Mouse (Mus musculus) intestine, embryonic 16.5 days (tissue): ENCODE data around the gene BC017158. TPM values are rescaled to one million over a fixed set of nuclear protein-coding genes. Genes with fewer than 3 reads are reported as not detected.

ENCODE experiments used
- ATAC-seq: fragments of 200-750 bp; cut with Nextera tagmentation; 2 replicates; pipeline ENCODE4 v1.8.0; 2017; ENCODE audit warnings: moderate TSS enrichment, moderate library complexity
- H3K27ac ChIP-seq: fragments of 300-500 bp; sonication (generic); 2 replicates; pipeline ENCODE4 v1.5.1; 2014; ENCODE audit warnings: mild to moderate bottlenecking, low read length
- H3K27me3 ChIP-seq: fragments of 300-500 bp; sonication (generic); replicated peaks from 2 replicates; pipeline ENCODE4 v1.6.1; 2014; ENCODE audit warnings: low read length, control low read depth, mixed read lengths; ENCODE audit not compliant: control insufficient read depth, insufficient read depth
- H3K36me3 ChIP-seq: fragments of 300-500 bp; sonication (generic); 2 replicates; pipeline ENCODE4 v1.6.1; 2014; ENCODE audit warnings: low read length, control low read depth; ENCODE audit not compliant: control insufficient read depth, insufficient read depth
- H3K4me1 ChIP-seq: fragments of 300-500 bp; sonication (generic); 2 replicates; pipeline ENCODE4 v1.6.1; 2014; ENCODE audit warnings: low read length, control low read depth, mixed read lengths; ENCODE audit not compliant: control insufficient read depth, insufficient read depth
- H3K4me2 ChIP-seq: fragments of 300-500 bp; sonication (generic); 2 replicates; pipeline ENCODE4 v1.6.1; 2014; ENCODE audit warnings: low read depth, low read length, control low read depth
- H3K4me3 ChIP-seq: fragments of 300-500 bp; sonication (generic); 2 replicates; pipeline ENCODE4 v1.5.1; 2014; ENCODE audit warnings: mild to moderate bottlenecking, low read length
- H3K9ac ChIP-seq: fragments of 300-500 bp; sonication (generic); 2 replicates; pipeline ENCODE4 v1.6.1; 2014; ENCODE audit warnings: low read depth, low read length
- H3K9me3 ChIP-seq: fragments of 300-500 bp; sonication (generic); 2 replicates; pipeline ENCODE4 v1.6.1; 2016; ENCODE audit warnings: low read length, control low read depth; ENCODE audit not compliant: control insufficient read depth
- WGBS: fragments of 180-500 bp; shearing (Covaris S2); extraction: QIAGEN DNeasy Blood & Tissue Kit; methylation state at CpG from one replicate; pipeline ENCODE4 v1.1.7; 2014; 5-methylcytosine and 5-hydroxymethylcytosine counted together
- polyA plus RNA-seq: library from polyadenylated mRNA; unstranded; fragments of >200 nt; fragmentation: Nextera tagmentation; extraction: Ambion mirVana; gene quantifications from 2 replicates; pipeline ENCODE4 v1.2.1, GENCODE M21; 2015

BC017158 gene
- polyA plus RNA-seq, 1 experiment from 2014 or later: 49.6 TPM

DNA sequence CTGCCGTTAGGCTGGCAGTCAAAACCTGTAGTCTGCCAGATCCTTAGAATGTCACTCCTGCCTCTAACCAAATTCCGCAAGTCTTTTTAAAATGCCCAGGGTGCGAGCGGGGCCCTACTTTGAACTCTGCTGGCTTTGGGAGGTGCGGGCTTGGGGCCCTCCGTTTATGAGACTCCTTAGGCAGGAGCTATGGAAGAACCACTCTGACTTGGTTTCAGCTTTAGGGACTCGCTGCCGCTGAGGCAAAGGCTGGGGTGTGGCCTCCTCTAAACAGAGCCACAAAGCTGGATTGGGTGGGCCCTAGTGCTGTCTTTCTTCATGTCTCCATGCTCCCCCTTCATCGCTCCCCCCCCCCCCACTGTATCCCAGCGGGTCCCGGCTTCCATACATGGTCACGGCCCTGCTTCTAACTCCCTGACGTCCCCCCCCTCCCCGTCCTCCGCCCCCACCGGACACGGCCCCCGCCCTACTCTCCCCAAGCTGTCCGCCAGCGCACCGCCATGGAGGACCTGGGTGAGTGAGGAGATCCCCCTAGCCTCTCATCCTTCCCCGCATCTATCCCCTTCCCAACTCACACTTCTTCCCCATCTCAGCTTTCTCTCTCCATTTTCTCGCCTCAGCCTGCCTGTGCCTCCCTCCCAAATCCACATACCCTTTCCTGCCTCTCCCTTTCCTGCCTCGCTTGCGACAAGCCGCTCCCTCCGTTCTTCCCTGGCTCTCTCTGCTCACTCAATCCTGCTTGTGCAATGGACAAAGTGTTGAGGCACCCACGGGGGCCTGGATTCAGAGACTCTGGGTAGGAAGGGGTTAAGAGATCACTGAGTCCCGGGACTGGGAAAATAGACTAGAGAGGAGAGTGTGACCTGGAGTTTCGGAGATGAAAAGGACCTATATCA is 51.2 kb downstream of the BC017158 start, which contains the start of gene Tgfb1i1:
Gene Tgfb1i1 (plus strand): TSS at position 317 of the 896 bp plus-strand sequence.
- peaks cover 12% of the 10 kb centered on the region; the same call in 1 of the 2 replicates for H3K4me1 ChIP-seq
- H3K4me2 ChIP-seq: peak within 1 kb of the TSS; percentile 63
- no peaks in the 10 kb centered on the region for H3K27me3 ChIP-seq
- 2% methylated on average over 23 of the region's 30 CpGs for WGBS
- peak within 1 kb of the TSS; percentile 97 for H3K27ac ChIP-seq
- H3K9me3 ChIP-seq: no peaks in the 10 kb centered on the region
- peaks cover 6% of the 10 kb centered on the region; the same call in 1 of the 2 replicates for H3K36me3 ChIP-seq
- peak; percentile 83 for ATAC-seq
- H3K9ac ChIP-seq: peak within 1 kb of the TSS; percentile 85
- peak within 1 kb of the TSS; percentile 66 for H3K4me3 ChIP-seq

DNA sequence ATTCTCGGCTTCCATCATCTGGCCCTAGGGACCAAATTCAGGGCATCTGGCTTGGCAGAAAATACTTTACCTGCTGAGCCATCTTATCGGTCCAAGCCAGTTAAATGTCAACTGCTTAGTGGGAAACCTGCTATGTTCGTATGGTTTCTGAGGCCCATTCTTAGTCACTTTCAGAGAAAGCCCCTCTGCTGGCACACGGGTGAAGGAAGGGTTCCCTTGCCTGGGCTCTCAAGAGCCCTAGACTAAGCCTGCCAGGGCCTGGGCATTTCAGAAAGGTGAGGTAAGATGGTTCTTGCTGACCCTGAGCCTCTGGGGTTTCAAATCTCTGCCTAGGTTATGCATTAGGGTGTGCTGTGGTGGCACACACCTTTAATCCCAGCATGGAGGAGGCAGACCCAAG is 52.4 kb downstream of the BC017158 start:
- H3K27me3 ChIP-seq: no peaks in the 10 kb centered on the region
- no peak overlapping the region for H3K4me2 ChIP-seq
- H3K9me3 ChIP-seq: no peaks in the 10 kb centered on the region
- WGBS: 85% methylated on average over 4 of the region's 4 CpGs
- H3K9ac ChIP-seq: peak overlapping the region; percentile 85; the same call in 1 of the 2 replicates
- no peak overlapping the region for H3K4me3 ChIP-seq
- H3K4me1 ChIP-seq: peaks cover 13% of the 10 kb centered on the region; the same call in 1 of the 2 replicates
- peak overlapping the region; percentile 97 for H3K27ac ChIP-seq
- no peak for ATAC-seq
- peaks cover 6% of the 10 kb centered on the region; the same call in 1 of the 2 replicates for H3K36me3 ChIP-seq

DNA sequence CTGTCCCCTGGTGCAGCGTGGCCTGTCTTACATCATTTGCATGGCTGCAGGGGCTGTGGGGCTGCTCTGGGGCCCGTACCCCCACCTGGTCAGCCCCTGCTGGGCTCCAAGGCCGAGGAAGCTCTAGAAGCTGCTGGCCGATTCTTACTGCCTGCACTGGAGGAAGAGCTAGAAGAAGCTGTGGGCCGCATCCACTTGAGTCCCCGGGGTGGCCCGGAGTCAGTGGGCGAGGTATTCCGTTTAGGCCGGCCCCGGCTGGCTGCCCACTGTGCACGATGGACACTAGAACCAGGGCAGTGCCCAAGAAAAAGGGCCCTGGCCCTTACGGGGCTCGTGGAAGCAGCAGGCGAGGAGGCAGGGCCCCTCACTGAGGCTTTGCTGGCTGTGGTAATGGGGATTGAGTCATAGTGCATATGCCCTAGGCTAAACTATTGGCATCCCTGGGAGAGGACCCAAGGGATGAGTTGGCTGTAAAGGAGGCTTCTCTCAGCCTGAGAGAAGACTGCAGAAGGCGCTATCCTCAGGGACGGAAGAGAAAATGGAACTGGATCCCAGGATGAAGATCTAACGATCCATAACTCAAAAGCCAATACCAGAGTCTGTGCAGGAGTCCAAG is 53.5 kb downstream of the BC017158 start:
- Histone ChIP-seq H3K4me1 (peaks cover 16% of the 10 kb centered on the region), H3K36me3 (peaks cover 11% of the 10 kb centered on the region; the same call in 1 of the 2 replicates), H3K9ac (no peak overlapping the region), H3K9me3 (no peaks in the 10 kb centered on the region), H3K27ac (no peak overlapping the region), H3K4me3 (no peak overlapping the region), H3K4me2 (no peak overlapping the region), H3K27me3 (no peaks in the 10 kb centered on the region)
- no peak for ATAC-seq
- 89% methylated on average over 18 of the region's 18 CpGs for WGBS

DNA sequence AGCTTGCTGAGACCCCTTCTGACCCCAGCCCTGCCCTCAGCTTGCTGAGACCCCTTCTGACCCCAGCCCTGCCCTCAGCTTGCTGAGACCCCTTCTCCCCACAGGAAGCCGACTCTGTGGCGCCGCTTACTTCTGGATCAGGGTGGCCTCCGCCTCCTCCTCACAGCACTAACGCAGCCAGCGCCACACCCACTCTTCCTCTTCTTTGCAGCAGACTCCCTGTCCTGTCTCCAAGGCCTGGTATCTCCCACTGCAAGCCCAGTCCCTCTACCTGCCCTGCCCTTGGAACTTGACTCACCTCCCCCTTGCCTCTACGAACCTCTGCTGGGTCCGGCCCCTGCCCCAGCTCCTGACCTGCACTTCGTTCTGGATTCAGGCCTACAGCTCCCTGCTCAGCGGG is 54.0 kb downstream of the BC017158 start:
- ATAC-seq: no peak
- Histone ChIP-seq H3K27me3 (no peaks in the 10 kb centered on the region), H3K9me3 (no peaks in the 10 kb centered on the region), H3K9ac (no peak overlapping the region), H3K36me3 (peaks cover 11% of the 10 kb centered on the region; the same call in 1 of the 2 replicates), H3K4me1 (peaks cover 16% of the 10 kb centered on the region), H3K4me2 (no peak overlapping the region), H3K27ac (no peak overlapping the region), H3K4me3 (no peak overlapping the region)
- WGBS: 57% methylated on average over 10 of the region's 10 CpGs

DNA sequence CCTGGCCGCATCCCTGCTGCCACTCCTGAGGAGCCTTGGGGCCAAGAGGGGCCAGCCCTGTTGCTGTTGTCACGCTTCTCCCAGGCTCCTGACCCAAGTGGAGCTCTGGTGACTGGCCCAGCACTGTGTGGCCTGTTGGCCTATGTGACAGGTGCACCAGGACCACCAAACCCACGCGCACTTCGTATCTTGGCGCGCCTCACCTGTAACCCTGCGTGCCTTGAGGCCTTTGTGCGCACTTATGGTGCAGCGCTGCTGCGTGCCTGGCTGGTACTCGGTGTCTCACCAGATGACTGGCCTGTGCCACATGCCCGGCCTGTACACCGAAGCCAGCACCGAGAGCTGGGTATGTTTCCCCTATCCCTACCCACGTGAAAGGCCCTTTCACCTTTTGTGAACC is 55.6 kb downstream of the BC017158 start:
- whole genome bisulfite sequencing: 95% methylated on average over 16 of the region's 16 CpGs
- Histone ChIP-seq H3K9me3 (no peaks in the 10 kb centered on the region), H3K27ac (no peak overlapping the region), H3K4me1 (peaks cover 11% of the 10 kb centered on the region), H3K4me3 (no peak overlapping the region), H3K36me3 (peaks cover 11% of the 10 kb centered on the region; the same call in 1 of the 2 replicates), H3K4me2 (no peak overlapping the region), H3K9ac (no peak overlapping the region), H3K27me3 (no peaks in the 10 kb centered on the region)
- no peak for ATAC-seq

DNA sequence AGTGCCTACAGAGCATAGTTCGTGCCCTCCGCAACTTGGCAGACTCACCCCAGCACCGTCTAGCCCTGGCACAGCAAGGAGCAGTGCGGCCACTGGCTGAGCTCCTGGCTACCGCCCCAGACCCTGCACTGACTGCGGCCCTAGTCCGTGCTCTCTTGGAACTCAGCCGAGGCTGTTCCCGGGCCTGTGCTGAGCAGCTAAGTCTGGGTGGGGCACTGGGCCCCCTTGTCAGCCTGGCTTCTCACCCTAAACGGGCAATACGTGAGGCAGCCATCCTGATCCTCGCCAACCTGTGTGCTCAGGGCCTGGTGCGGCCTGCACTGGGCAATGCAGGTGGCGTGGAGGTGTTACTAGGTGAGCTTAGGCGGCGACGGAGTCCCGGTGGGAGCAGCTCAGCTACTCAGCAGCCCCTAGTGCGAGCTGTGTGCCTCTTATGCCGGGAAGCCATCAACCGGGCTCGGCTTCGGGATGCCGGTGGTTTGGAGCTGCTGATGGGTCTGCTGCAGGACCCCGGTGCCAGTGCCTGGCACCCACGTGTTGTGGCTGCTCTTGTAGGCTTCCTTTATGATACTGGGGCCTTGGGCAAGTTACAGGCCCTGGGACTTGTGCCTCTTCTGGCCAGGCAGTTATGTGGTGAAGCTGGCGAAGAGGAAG is 57.7 kb downstream of the BC017158 start:
- no peak overlapping the region for H3K9ac ChIP-seq
- no peaks in the 10 kb centered on the region for H3K9me3 ChIP-seq
- H3K36me3 ChIP-seq: peaks cover 11% of the 10 kb centered on the region; the same call in 1 of the 2 replicates
- H3K27me3 ChIP-seq: no peaks in the 10 kb centered on the region
- H3K4me1 ChIP-seq: peaks cover 13% of the 10 kb centered on the region
- 93% methylated on average over 27 of the region's 27 CpGs for WGBS
- no peak overlapping the region for H3K4me3 ChIP-seq
- no peak for ATAC-seq
- H3K27ac ChIP-seq: no peak overlapping the region
- no peak overlapping the region for H3K4me2 ChIP-seq

DNA sequence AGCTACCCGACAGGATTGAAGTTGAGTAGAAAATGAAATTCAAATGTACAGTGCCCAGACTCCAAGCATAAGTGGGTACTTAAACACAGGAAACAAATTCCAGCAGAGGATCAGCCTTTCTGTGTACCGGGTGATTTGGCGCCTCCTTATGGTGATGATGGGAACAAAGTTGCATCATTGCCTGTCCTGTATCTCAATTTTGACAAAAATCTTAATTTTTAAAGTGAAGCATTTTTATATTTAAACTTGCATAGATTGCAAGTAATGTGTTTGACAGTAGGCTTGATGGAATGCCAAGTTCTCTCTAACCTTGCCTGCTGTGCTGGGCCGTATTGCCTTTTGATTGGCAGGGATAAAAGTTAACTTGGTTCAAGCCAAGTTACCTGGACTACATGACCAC is 59.0 kb downstream of the BC017158 start:
- peaks cover 13% of the 10 kb centered on the region for H3K4me1 ChIP-seq
- H3K9me3 ChIP-seq: no peaks in the 10 kb centered on the region
- peak overlapping the region; percentile 56 for H3K4me2 ChIP-seq
- peak overlapping the region; percentile 73 for H3K4me3 ChIP-seq
- H3K9ac ChIP-seq: peak overlapping the region; percentile 21; the same call in 1 of the 2 replicates
- peaks cover 4% of the 10 kb centered on the region; the same call in 1 of the 2 replicates for H3K36me3 ChIP-seq
- 21% methylated on average over 4 of the region's 4 CpGs for whole genome bisulfite sequencing
- peak overlapping the region; percentile 68 for H3K27ac ChIP-seq
- no peaks in the 10 kb centered on the region for H3K27me3 ChIP-seq
- no peak for ATAC-seq

DNA sequence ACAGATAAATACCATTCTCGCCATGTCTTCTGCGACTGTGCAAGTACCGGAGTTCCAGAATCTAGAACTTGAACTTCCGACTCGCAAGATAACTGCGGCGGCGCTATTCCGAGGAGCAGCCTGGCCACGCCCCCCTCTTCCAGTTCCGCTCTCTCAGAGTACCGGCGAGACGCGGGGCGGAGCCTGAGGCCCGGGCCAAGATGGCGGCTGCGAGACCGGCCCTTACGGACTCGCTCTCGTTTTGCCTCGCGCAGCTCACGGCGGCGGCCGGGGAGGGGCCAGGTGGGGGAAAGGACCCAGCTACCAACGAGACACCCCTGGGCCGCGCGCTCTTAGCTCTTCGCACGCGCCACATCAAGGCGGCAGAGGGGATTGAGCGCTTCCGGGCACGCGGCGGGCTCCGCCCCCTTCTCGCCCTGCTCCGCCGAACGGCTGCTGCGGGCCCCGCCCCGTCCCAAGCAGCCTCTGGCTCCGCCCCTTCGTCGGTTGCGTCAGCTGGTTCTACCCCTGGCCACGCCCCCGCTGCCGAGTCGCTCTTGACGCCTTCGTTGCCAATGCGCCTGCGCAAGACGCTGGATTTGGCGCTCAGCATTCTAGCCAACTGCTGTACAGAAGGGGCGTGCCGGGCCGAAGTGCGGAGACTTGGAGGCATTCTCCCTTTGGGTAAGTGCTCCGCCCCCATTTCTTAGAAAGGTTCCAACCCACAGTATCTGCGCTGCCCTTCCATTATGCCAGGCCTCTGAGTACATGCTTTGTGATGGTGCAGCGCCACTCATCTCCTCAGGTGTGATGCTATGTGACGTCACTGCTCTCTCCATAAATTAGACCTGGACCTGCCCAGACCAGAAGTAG is 59.8 kb downstream of the BC017158 start, which contains the start of gene 9130023H24Rik:
Gene 9130023H24Rik (minus strand): TSS at position 105 of the 852 bp plus-strand sequence.
- Histone ChIP-seq H3K27me3 (no peaks in the 10 kb centered on the region), H3K4me3 (peak within 1 kb of the TSS; percentile 73), H3K4me1 (peaks cover 13% of the 10 kb centered on the region), H3K9me3 (no peaks in the 10 kb centered on the region), H3K9ac (peak within 1 kb of the TSS; percentile 89), H3K4me2 (peak within 1 kb of the TSS; percentile 56), H3K36me3 (peaks cover 4% of the 10 kb centered on the region; the same call in 1 of the 2 replicates), H3K27ac (peak within 1 kb of the TSS; percentile 95)
- under 1% methylated on average over 67 of the region's 72 CpGs for whole genome bisulfite sequencing
- ATAC-seq: peak; percentile 92
